Mouse (Mus musculus): ENCODE data around the gene Cyp4f16. TPM values are rescaled to one million over a fixed set of nuclear protein-coding genes. Genes with fewer than 3 reads are reported as not detected.
"Not testable (repeated sequence)": the region's sequence is repeated elsewhere in the genome, so short reads cannot be mapped to it uniquely, and the experiment has no call there.

Cyp4f16 gene
- polyA plus RNA-seq, 1 experiment from 2014 or later, result 19.5 TPM

GRCm38 (mm10) chr17:32536867-32537250 lies 501 bp downstream of the Cyp4f16 start:
- H3K4me3 ChIP-seq (ENCODE audit: low read depth, low read length), result peak overlapping the region; percentile 36
- no peaks in the 10 kb centered on the region for H3K27me3 ChIP-seq (replicated peaks; ENCODE audit: insufficient read depth, low read length)
- H3K4me2 ChIP-seq (replicated peaks; ENCODE audit: low read depth, low read length), result peak overlapping the region; percentile 70
- H3K4me1 ChIP-seq (ENCODE audit: insufficient read depth, low read depth, low read length), result peaks cover 4% of the 10 kb centered on the region; the same call in 1 of the 2 replicates
- no peaks in the 10 kb centered on the region for H3K36me3 ChIP-seq (ENCODE audit: insufficient read depth, low read length)
- TF ChIP-seq CTCF (IDR thresholded peaks at IDR 0.05), result no peak
- TF ChIP-seq EP300 (IDR thresholded peaks at IDR 0.05), result no peak
- H3K9ac ChIP-seq (replicated peaks; ENCODE audit: low read depth), result peak overlapping the region; percentile 44
- H3K27ac ChIP-seq (ENCODE audit: low read length), result peak overlapping the region; percentile 26; the same call in 1 of the 2 replicates
- no peak for DNase-seq (ENCODE audit: low spot score)
- 38% methylated on average over 5 of the region's 5 CpGs for WGBS
- H3K9me3 ChIP-seq (ENCODE audit: low read length), result no peaks in the 10 kb centered on the region
- peak; percentile 40 for ATAC-seq

GRCm38 (mm10) chr17:32544792-32545191 lies 8.4 kb downstream of the Cyp4f16 start:
- not testable (repeated sequence) for H3K4me3 ChIP-seq (ENCODE audit: low read depth, low read length); DNase-seq (ENCODE audit: low spot score); H3K9me3 ChIP-seq (ENCODE audit: low read length); ATAC-seq; H3K27me3 ChIP-seq (replicated peaks; ENCODE audit: insufficient read depth, low read length); H3K9ac ChIP-seq (replicated peaks; ENCODE audit: low read depth); H3K27ac ChIP-seq (ENCODE audit: low read length); H3K4me1 ChIP-seq (ENCODE audit: insufficient read depth, low read depth, low read length); H3K36me3 ChIP-seq (ENCODE audit: insufficient read depth, low read length); H3K4me2 ChIP-seq (replicated peaks; ENCODE audit: low read depth, low read length)
- WGBS, result 91% methylated on average over 4 of the region's 5 CpGs

- not testable (repeated sequence) for DNase-seq (ENCODE audit: low spot score); H3K4me3 ChIP-seq (ENCODE audit: low read depth, low read length); H3K36me3 ChIP-seq (ENCODE audit: insufficient read depth, low read length); H3K27me3 ChIP-seq (replicated peaks; ENCODE audit: insufficient read depth, low read length); H3K9ac ChIP-seq (replicated peaks; ENCODE audit: low read depth); ATAC-seq; H3K4me1 ChIP-seq (ENCODE audit: insufficient read depth, low read depth, low read length); H3K4me2 ChIP-seq (replicated peaks; ENCODE audit: low read depth, low read length); H3K27ac ChIP-seq (ENCODE audit: low read length); H3K9me3 ChIP-seq (ENCODE audit: low read length)
- whole genome bisulfite sequencing, result 91% methylated on average over 3 of the region's 3 CpGs
Observed at GRCm38 (mm10) chr17:32550377-32550776, 14.0 kb downstream of the Cyp4f16 start.

GRCm38 (mm10) chr17:32550900-32551770 lies 14.8 kb downstream of the Cyp4f16 start:
- H3K36me3 ChIP-seq (ENCODE audit: insufficient read depth, low read length), result no peaks in the 10 kb centered on the region
- H3K27ac ChIP-seq (ENCODE audit: low read length), result no peak overlapping the region
- no peaks in the 10 kb centered on the region for H3K4me1 ChIP-seq (ENCODE audit: insufficient read depth, low read depth, low read length)
- no peaks in the 10 kb centered on the region for H3K9me3 ChIP-seq (ENCODE audit: low read length)
- no peak overlapping the region for H3K9ac ChIP-seq (replicated peaks; ENCODE audit: low read depth)
- DNase-seq (ENCODE audit: low spot score) (peak; percentile 75), ATAC-seq (peak; percentile 82)
- H3K4me2 ChIP-seq (replicated peaks; ENCODE audit: low read depth, low read length), result peak overlapping the region; percentile 43
- TF ChIP-seq EP300 (IDR thresholded peaks at IDR 0.05), result no peak
- peak; percentile 77 for TF ChIP-seq CTCF (IDR thresholded peaks at IDR 0.05)
- no peaks in the 10 kb centered on the region for H3K27me3 ChIP-seq (replicated peaks; ENCODE audit: insufficient read depth, low read length)
- WGBS, result 10% methylated on average over 20 of the region's 20 CpGs
- no peak overlapping the region for H3K4me3 ChIP-seq (ENCODE audit: low read depth, low read length)

- H3K9me3 ChIP-seq (ENCODE audit: low read length); H3K4me2 ChIP-seq (replicated peaks; ENCODE audit: low read depth, low read length); ATAC-seq; H3K27ac ChIP-seq (ENCODE audit: low read length); H3K9ac ChIP-seq (replicated peaks; ENCODE audit: low read depth); DNase-seq (ENCODE audit: low spot score); H3K27me3 ChIP-seq (replicated peaks; ENCODE audit: insufficient read depth, low read length); H3K4me3 ChIP-seq (ENCODE audit: low read depth, low read length); H3K36me3 ChIP-seq (ENCODE audit: insufficient read depth, low read length); H3K4me1 ChIP-seq (ENCODE audit: insufficient read depth, low read depth, low read length): not testable (repeated sequence)
- 50% methylated on average over 1 of the region's 1 CpGs for WGBS
Observed at GRCm38 (mm10) chr17:32553016-32553415, 16.7 kb downstream of the Cyp4f16 start.

GRCm38 (mm10) chr17:32554368-32554767 lies 18.0 kb downstream of the Cyp4f16 start:
- H3K4me3 ChIP-seq (ENCODE audit: low read depth, low read length); DNase-seq (ENCODE audit: low spot score); H3K4me2 ChIP-seq (replicated peaks; ENCODE audit: low read depth, low read length); ATAC-seq; H3K4me1 ChIP-seq (ENCODE audit: insufficient read depth, low read depth, low read length); H3K9me3 ChIP-seq (ENCODE audit: low read length); H3K36me3 ChIP-seq (ENCODE audit: insufficient read depth, low read length); H3K27ac ChIP-seq (ENCODE audit: low read length); H3K27me3 ChIP-seq (replicated peaks; ENCODE audit: insufficient read depth, low read length); H3K9ac ChIP-seq (replicated peaks; ENCODE audit: low read depth): not testable (repeated sequence)
- WGBS, result 74% methylated on average over 9 of the region's 9 CpGs

- 84% methylated on average over 2 of the region's 2 CpGs for WGBS
- H3K27me3 ChIP-seq (replicated peaks; ENCODE audit: insufficient read depth, low read length); H3K4me1 ChIP-seq (ENCODE audit: insufficient read depth, low read depth, low read length); H3K9ac ChIP-seq (replicated peaks; ENCODE audit: low read depth); H3K4me3 ChIP-seq (ENCODE audit: low read depth, low read length); H3K36me3 ChIP-seq (ENCODE audit: insufficient read depth, low read length); DNase-seq (ENCODE audit: low spot score); H3K27ac ChIP-seq (ENCODE audit: low read length); ATAC-seq; H3K4me2 ChIP-seq (replicated peaks; ENCODE audit: low read depth, low read length); H3K9me3 ChIP-seq (ENCODE audit: low read length): not testable (repeated sequence)
Observed at GRCm38 (mm10) chr17:32563301-32563700, 26.9 kb downstream of the Cyp4f16 start.

GRCm38 (mm10) chr17:32573286-32573685 lies 36.9 kb downstream of the Cyp4f16 start:
- H3K4me1 ChIP-seq (ENCODE audit: insufficient read depth, low read depth, low read length), result not testable (repeated sequence)

More at GRCm38 (mm10) chr17:32573286-32573685, 36.9 kb downstream of the Cyp4f16 start:
- H3K4me3 ChIP-seq (ENCODE audit: low read depth, low read length); ATAC-seq; H3K9me3 ChIP-seq (ENCODE audit: low read length); H3K27ac ChIP-seq (ENCODE audit: low read length); H3K4me2 ChIP-seq (replicated peaks; ENCODE audit: low read depth, low read length); H3K36me3 ChIP-seq (ENCODE audit: insufficient read depth, low read length); DNase-seq (ENCODE audit: low spot score); H3K9ac ChIP-seq (replicated peaks; ENCODE audit: low read depth); H3K27me3 ChIP-seq (replicated peaks; ENCODE audit: insufficient read depth, low read length): not testable (repeated sequence)
- WGBS, result 66% methylated on average over 2 of the region's 2 CpGs

Measured in lung, postnatal 0 days (tissue).